Mouse (Mus musculus) bone marrow, adult 2 months (tissue): ENCODE data around the gene Gm42906.

Experiments
- CTCF ChIP-seq: fragments of 200-500 bp; IDR thresholded peaks from 2 replicates; pipeline ENCODE4 v1.5.1; 2011; ENCODE audit warnings: low read length, control low read depth; ENCODE audit not compliant: control insufficient read depth, insufficient read depth
- POLR2A ChIP-seq: fragments of 200-500 bp; IDR thresholded peaks from 2 replicates; pipeline ENCODE4 v1.6.1; 2011; ENCODE audit warnings: low read depth, mild to moderate bottlenecking, control low read depth, low read length, borderline replicate concordance; ENCODE audit not compliant: control insufficient read depth

- no peak for TF ChIP-seq CTCF
- no peak for TF ChIP-seq POLR2A
These were observed 157.1 kb downstream of the Gm42906 start for GRCm38 (mm10) chr5:151270815-151271214.
